Mouse (Mus musculus) brain, embryonic 14.5 days (tissue): Measurements from ENCODE around the gene Ttc24.

Source experiments
- CTCF ChIP-seq: fragments of 200-500 bp; IDR thresholded peaks from 2 replicates; pipeline ENCODE4 v1.5.1; 2012; ENCODE audit warnings: inconsistent platforms, mild to moderate bottlenecking, moderate library complexity, borderline replicate concordance; ENCODE audit not compliant: insufficient read depth, insufficient read length; ENCODE audit errors: extremely low read depth
- POLR2A ChIP-seq: fragments of 200-500 bp; IDR thresholded peaks from 2 replicates; pipeline ENCODE4 v1.6.1; 2012; ENCODE audit warnings: mild to moderate bottlenecking, inconsistent platforms, borderline replicate concordance; ENCODE audit not compliant: poor library complexity, insufficient read depth, insufficient read length, severe bottlenecking; ENCODE audit errors: extremely low read depth

- TF ChIP-seq POLR2A (peak; percentile 96), CTCF (no peak)
Measured at GRCm38 (mm10) chr3:88057902-88058696, 20.0 kb downstream of the Ttc24 start, which contains the start of gene Naxe.
